Mouse (Mus musculus): ENCODE measurements at regions not wholly inside any gene's neighbourhood (a gene's known extent, or its start where the extent isn't known, plus 50 kb on each side); places are given as distances from the start of the nearest gene placed in this dataset.

DNA sequence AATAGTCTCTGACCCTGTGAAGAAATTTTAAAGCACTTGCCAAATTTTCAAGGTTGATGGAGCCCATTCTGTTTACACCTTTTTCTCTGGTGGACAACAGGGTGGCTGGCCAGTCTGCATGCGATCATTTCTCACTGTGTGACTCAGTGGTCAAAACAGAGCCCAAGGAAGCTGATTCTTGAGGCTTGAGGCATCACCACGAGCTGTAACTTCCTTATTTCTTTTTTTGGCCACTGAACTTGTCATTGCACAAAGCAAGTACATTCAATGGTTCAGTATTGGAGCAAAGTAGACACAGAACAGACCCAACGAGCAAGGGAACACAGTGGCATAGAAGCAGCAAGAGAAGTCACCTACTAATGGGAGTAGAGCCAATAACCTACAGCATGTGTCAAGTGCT, 71.5 kb downstream of the Mid1ip1 start:
- no peak for TF ChIP-seq TCF12 (IDR thresholded peaks at IDR 0.05; ENCODE audit: insufficient read depth, poor library complexity, severe bottlenecking)
- TF ChIP-seq MYOD1 (IDR thresholded peaks at IDR 0.05; ENCODE audit: control insufficient read depth in 1 of 3, insufficient read length in 2 of 3, low read depth in 2 of 3) = no peak
- no peak for TF ChIP-seq SRF (IDR thresholded peaks at IDR 0.05; ENCODE audit: control insufficient read depth, insufficient read length, low read depth)
- no peak for TF ChIP-seq POLR2AphosphoS2 (IDR thresholded peaks at IDR 0.05; ENCODE audit: insufficient read length, low read depth)
- TF ChIP-seq POLR2A (IDR thresholded peaks at IDR 0.05; ENCODE audit: insufficient read length, low read depth) = no peak
- TF ChIP-seq USF1 (IDR thresholded peaks at IDR 0.05; ENCODE audit: low read depth) = no peak
- TF ChIP-seq MAX (IDR thresholded peaks at IDR 0.05; ENCODE audit: low read depth) = no peak
- no peak for TF ChIP-seq E2F4 (IDR thresholded peaks at IDR 0.05; ENCODE audit: insufficient read depth)

Data from myocyte (in vitro differentiated cells).